Comparison of ENCODE assay signal across 10 mouse cellular contexts in genomic region chr12:35313191-35313925, GRCm38 (mm10).
DNase-seq lines count a peak whose midpoint lies in the region; ATAC-seq lines count a peak whose summit lies in the region.
"Had no signal": no experiment of that assay in that cellular context is flagged by ENCODE, and none has a peak within 500 bp of the region (broad histone marks: within the 10 kb centered on the region; RNA-seq: fewer than 3 reads in every experiment).

No protein-coding gene starts in this region.

- no peaks in the 10 kb centered on the region for H3K27me3 ChIP-seq in intestine, embryonic 15.5 days (replicated peaks)
- H3K27me3 ChIP-seq: stomach, embryonic 15.5 days had no signal

- no peaks in the 10 kb centered on the region for H3K9me3 ChIP-seq in intestine, embryonic 15.5 days
- H3K9me3 ChIP-seq: stomach, embryonic 15.5 days had no signal

- no peak for ATAC-seq in intestine, embryonic 15.5 days

- DNase-seq in adrenal gland, postnatal 14 days, result peak; percentile 47
- DNase-seq in adrenal gland, adult 18-20 months (ENCODE audit: low spot score in 2 of 2), result no peak
- peak; percentile 11 for DNase-seq in ovary, postnatal 36 days (ENCODE audit: low spot score)
- no peak for DNase-seq in ovary, postnatal 10 days (ENCODE audit: low spot score)
- DNase-seq in gonadal fat pad, adult 2 months (ENCODE audit: low read depth), result peak; percentile 24
- DNase-seq in lung, postnatal 4 days, result peak; percentile 44 to 70
- DNase-seq in urinary bladder, postnatal 4 days (ENCODE audit: low spot score in 2 of 2), result peak; percentile 43 to 62

- 48% methylated on average over 11 of the region's 11 CpGs for WGBS in intestine, embryonic 15.5 days

- no peak overlapping the region for H3K4me3 ChIP-seq in intestine, embryonic 15.5 days (replicated peaks)
- H3K4me3 ChIP-seq: left cerebral cortex, adult 2 months; stomach, embryonic 15.5 days had no signal

- no peak overlapping the region for H3K4me2 ChIP-seq in intestine, embryonic 15.5 days (replicated peaks)
- H3K4me2 ChIP-seq: stomach, embryonic 15.5 days had no signal

- no peak overlapping the region for H3K9ac ChIP-seq in intestine, embryonic 15.5 days
- H3K9ac ChIP-seq: stomach, embryonic 15.5 days had no signal

- no peak overlapping the region for H3K27ac ChIP-seq in intestine, embryonic 15.5 days
- H3K27ac ChIP-seq: left cerebral cortex, adult 2 months; stomach, embryonic 15.5 days had no signal

- no peaks in the 10 kb centered on the region for H3K36me3 ChIP-seq in intestine, embryonic 15.5 days
- H3K36me3 ChIP-seq: stomach, embryonic 15.5 days had no signal

- H3K4me1 ChIP-seq in intestine, embryonic 15.5 days (replicated peaks), result no peaks in the 10 kb centered on the region
- H3K4me1 ChIP-seq: stomach, embryonic 15.5 days had no signal

Comparison
In these comparisons a context has a peak if more than half of its experiments do, and no peak if none do; other contexts are left out.
1. DNase-seq: peak in adrenal gland, postnatal 14 days (single experiment), ovary, postnatal 36 days (single experiment), gonadal fat pad, adult 2 months (single experiment), lung, postnatal 4 days (2 of 2) and urinary bladder, postnatal 4 days (2 of 2); none in adrenal gland, adult 18-20 months (0 of 2) and ovary, postnatal 10 days (single experiment).